15 mouse cellular contexts compared by ENCODE assay signal in the genomic region with DNA sequence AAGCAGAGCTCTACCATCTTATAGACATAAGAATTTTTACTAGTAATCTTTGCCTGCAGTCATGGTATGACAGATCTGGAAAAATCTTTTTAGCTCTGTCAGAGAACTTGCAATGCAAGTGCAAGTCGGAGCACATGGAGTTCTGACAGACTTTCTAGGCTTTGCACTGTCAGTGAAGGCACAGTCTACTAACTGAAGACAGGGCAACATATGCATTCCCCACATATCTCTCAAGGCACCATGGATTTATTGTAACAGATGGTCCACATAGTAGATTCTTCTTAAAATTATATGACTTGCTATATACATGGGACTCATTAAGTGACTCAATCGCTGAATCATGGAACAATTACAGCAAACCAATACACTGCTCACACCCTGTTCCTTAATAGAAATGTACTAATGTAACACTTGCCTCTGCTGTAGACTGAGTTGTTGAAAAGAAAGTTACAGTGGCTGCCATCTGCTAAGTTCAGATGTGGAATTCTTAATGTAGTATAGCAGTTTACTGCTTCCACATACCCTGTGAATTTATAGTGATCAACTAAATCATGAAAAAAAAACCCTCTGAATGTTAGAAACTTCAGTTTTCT.
"Had no signal": no experiment of that assay in that cellular context is flagged by ENCODE, and none has a peak within 500 bp of the region (broad histone marks: within the 10 kb centered on the region; RNA-seq: fewer than 3 reads in every experiment).

No protein-coding gene starts in this region.

- H3K4me1 ChIP-seq: kidney, embryonic 15.5 days; liver, embryonic 13.5 days; megakaryocyte, embryonic 14.5 days; neural tube, embryonic 12.5 days had no signal

- DNase-seq: kidney, postnatal 25 days; liver; liver, embryonic 13.5 days; liver, postnatal 0 days; lung, postnatal 14 days; thymus, adult 18-20 months; thymus, postnatal 14 days had no signal

- ATAC-seq: liver, postnatal 0 days; midbrain, embryonic 15.5 days had no signal

- H3K27me3 ChIP-seq: kidney, embryonic 15.5 days; liver, embryonic 13.5 days; lung, embryonic 15.5 days; megakaryocyte, embryonic 14.5 days; midbrain, embryonic 15.5 days; neural tube, embryonic 12.5 days had no signal

- H3K9ac ChIP-seq: kidney, embryonic 15.5 days; liver, embryonic 13.5 days; liver, postnatal 0 days; lung, embryonic 15.5 days; midbrain, embryonic 15.5 days; neural tube, embryonic 12.5 days had no signal

- H3K27ac ChIP-seq: kidney, embryonic 15.5 days; liver, embryonic 13.5 days; lung, embryonic 15.5 days; macrophage; midbrain, embryonic 15.5 days; neural tube, embryonic 12.5 days; stomach, postnatal 0 days had no signal

- H3K4me3 ChIP-seq: kidney, embryonic 15.5 days; liver, embryonic 13.5 days; lung, embryonic 15.5 days; megakaryocyte, embryonic 14.5 days; midbrain, embryonic 15.5 days; neural tube, embryonic 12.5 days had no signal

- H3K4me2 ChIP-seq: kidney, embryonic 15.5 days; liver, embryonic 13.5 days; lung, embryonic 15.5 days; midbrain, embryonic 11.5 days; midbrain, embryonic 15.5 days; neural tube, embryonic 12.5 days had no signal

- H3K36me3 ChIP-seq: kidney, embryonic 15.5 days; liver, embryonic 13.5 days; lung, embryonic 15.5 days; midbrain, embryonic 15.5 days; neural tube, embryonic 12.5 days had no signal

- H3K9me3 ChIP-seq: kidney, embryonic 15.5 days; liver, embryonic 13.5 days; lung, embryonic 15.5 days had no signal
